Mouse (Mus musculus) midbrain, embryonic 15.5 days (tissue): Measurements from ENCODE around the gene 4933405O20Rik. TPM values are rescaled to one million over a fixed set of nuclear protein-coding genes. Genes with fewer than 3 reads are reported as not detected.
A peak's percentile ranks its signal among the peaks of the same experiment; 100 is the strongest.

Experiments
- ATAC-seq: fragments of 200-750 bp; cut with Nextera tagmentation; replicated peaks from 2 replicates; pipeline ENCODE4 v1.8.0; 2017; ENCODE audit warnings: moderate TSS enrichment
- H3K27ac ChIP-seq: fragments of 300-500 bp; sonication (generic); 2 replicates; pipeline ENCODE4 v1.5.1; 2015; ENCODE audit warnings: mild to moderate bottlenecking, inconsistent platforms
- H3K27me3 ChIP-seq: fragments of 300-500 bp; sonication (generic); replicated peaks from 2 replicates; pipeline ENCODE4 v1.6.1; 2015; ENCODE audit warnings: inconsistent platforms
- H3K36me3 ChIP-seq: fragments of 300-500 bp; sonication (generic); replicated peaks from 2 replicates; pipeline ENCODE4 v1.6.1; 2015; ENCODE audit warnings: inconsistent platforms
- H3K4me1 ChIP-seq: fragments of 300-500 bp; sonication (generic); 2 replicates; pipeline ENCODE4 v1.6.1; 2015; ENCODE audit warnings: inconsistent platforms
- H3K4me2 ChIP-seq: fragments of 300-500 bp; sonication (generic); 2 replicates; pipeline ENCODE4 v1.6.1; 2015; ENCODE audit warnings: inconsistent platforms, mild to moderate bottlenecking, moderate library complexity
- H3K4me3 ChIP-seq: fragments of 300-500 bp; sonication (generic); 2 replicates; pipeline ENCODE4 v1.5.1; 2015; ENCODE audit warnings: mild to moderate bottlenecking, inconsistent platforms
- H3K9ac ChIP-seq: fragments of 300-500 bp; sonication (generic); 2 replicates; pipeline ENCODE4 v1.6.1; 2015; ENCODE audit warnings: mild to moderate bottlenecking, inconsistent platforms
- H3K9me3 ChIP-seq: fragments of 300-500 bp; sonication (generic); 2 replicates; pipeline ENCODE4 v1.6.1; 2016; ENCODE audit warnings: inconsistent platforms
- WGBS: fragments of 180-500 bp; shearing (Covaris S2); methylation state at CpG from one replicate; pipeline ENCODE4 v1.1.7; 2015; ENCODE audit warnings: mixed read lengths; 5-methylcytosine and 5-hydroxymethylcytosine counted together
- polyA plus RNA-seq: library from polyadenylated mRNA; unstranded; fragments of >200 nt; fragmentation: Nextera tagmentation; extraction: Ambion mirVana; gene quantifications from 2 replicates; pipeline ENCODE4 v1.2.1, GENCODE M21; 2015

Gene 4933405O20Rik
- not detected in 2 replicates for polyA plus RNA-seq

GRCm38 (mm10) chr7:50598890-50599289 is at the start of gene 4933405O20Rik:
4933405O20Rik (plus strand) TSS chr7:50599190.
- Histone ChIP-seq H3K9me3 (no peaks in the 10 kb centered on the region), H3K36me3 (no peaks in the 10 kb centered on the region), H3K4me1 (no peaks in the 10 kb centered on the region), H3K4me2 (no peak within 1 kb of the TSS), H3K4me3 (no peak within 1 kb of the TSS), H3K27me3 (no peaks in the 10 kb centered on the region), H3K27ac (no peak within 1 kb of the TSS), H3K9ac (no peak within 1 kb of the TSS)
- WGBS = 81% methylated on average over 3 of the region's 3 CpGs
- no peak for ATAC-seq

DNA sequence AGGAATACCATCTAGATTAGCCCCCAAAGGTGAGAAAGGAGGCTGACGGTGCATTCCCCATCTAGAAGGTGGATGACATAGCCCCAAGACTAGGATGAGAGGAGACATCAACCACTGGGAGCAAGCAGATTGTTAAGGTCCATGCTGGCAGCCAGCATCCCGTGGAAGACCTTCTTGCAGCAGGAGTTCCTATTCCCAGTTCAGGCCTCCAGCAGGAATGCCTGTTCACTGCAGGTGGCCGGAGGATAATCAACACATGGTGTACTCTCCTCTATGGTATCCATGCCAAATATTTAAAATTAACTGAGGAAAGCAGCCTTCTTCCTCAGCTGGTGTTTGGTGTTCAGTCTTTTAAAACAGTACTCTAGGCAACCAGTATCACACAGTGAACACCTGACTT is 49.4 kb upstream of the 4933405O20Rik start:
- ATAC-seq = no peak
- Histone ChIP-seq H3K36me3 (no peaks in the 10 kb centered on the region), H3K9me3 (no peaks in the 10 kb centered on the region), H3K27ac (no peak overlapping the region), H3K4me1 (no peaks in the 10 kb centered on the region), H3K9ac (no peak overlapping the region), H3K27me3 (no peaks in the 10 kb centered on the region), H3K4me3 (no peak overlapping the region), H3K4me2 (no peak overlapping the region)
- WGBS = 78% methylated on average over 3 of the region's 3 CpGs

DNA sequence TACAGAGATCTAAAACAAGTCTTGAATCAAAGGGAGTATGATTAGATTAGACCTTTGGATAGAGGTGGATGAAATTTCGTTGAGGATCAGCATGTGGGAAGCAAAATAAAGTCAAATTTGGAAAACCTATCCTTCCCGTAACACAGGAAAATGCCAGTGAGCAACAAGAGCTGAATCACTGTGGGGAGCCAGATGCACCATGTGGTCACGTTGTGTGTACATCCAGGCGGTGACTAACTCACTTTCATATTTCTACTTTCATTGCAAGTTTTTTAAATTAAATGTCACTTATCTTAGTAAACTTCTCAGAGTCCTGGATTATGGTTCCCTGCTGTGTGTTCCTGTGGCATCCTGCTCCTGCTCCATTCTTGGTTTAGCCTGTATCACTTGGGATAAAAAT is 47.6 kb upstream of the 4933405O20Rik start:
- no peaks in the 10 kb centered on the region for H3K36me3 ChIP-seq
- no peaks in the 10 kb centered on the region for H3K27me3 ChIP-seq
- H3K9ac ChIP-seq = no peak overlapping the region
- H3K4me1 ChIP-seq = no peaks in the 10 kb centered on the region
- 76% methylated on average over 4 of the region's 4 CpGs for WGBS
- no peak overlapping the region for H3K27ac ChIP-seq
- H3K4me2 ChIP-seq = no peak overlapping the region
- H3K9me3 ChIP-seq = no peaks in the 10 kb centered on the region
- no peak overlapping the region for H3K4me3 ChIP-seq
- no peak for ATAC-seq

DNA sequence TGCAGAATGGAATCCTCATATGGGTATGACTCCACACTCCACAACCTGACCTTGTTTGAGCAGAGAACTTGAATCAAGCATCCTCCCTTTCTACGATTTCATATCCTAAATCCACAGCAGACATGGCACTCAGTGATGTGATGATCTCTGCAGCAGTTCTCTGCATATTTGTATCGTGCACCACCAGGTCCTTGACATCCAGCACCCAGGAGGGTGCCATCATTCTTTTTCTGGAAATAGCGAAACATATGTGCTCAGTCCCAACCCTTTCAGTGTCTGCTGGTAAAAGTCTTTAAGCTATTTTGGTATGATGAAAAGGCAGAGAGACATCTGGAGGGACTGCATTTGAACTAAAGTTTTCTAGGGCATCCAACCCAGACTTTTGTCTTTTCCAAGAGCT is 36.3 kb upstream of the 4933405O20Rik start:
- no peak overlapping the region for H3K4me3 ChIP-seq
- H3K27me3 ChIP-seq = no peaks in the 10 kb centered on the region
- no peaks in the 10 kb centered on the region for H3K9me3 ChIP-seq
- H3K27ac ChIP-seq = no peak overlapping the region
- H3K4me2 ChIP-seq = no peak overlapping the region
- H3K36me3 ChIP-seq = no peaks in the 10 kb centered on the region
- WGBS = 82% methylated on average over 3 of the region's 3 CpGs
- H3K9ac ChIP-seq = no peak overlapping the region
- H3K4me1 ChIP-seq = no peaks in the 10 kb centered on the region
- ATAC-seq = no peak

DNA sequence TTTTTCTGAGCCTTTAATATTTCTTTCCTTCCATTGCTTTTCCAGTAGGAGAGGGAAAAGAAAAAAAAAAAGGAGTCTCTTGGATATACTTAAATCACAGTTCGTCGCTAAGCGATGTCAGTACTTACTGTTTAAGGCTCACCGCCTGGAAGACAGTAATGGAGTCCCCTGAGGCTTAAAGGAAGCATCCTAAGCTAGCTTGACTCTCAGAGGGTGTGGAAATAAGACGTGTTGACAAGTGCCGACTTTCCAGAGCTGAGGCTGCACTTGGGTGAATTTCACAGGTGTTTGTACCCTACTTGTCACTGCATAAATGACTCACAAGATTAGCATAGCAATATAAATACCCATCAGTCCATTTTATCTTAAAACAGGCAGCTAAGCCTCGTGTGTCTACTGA is 25.1 kb upstream of the 4933405O20Rik start:
- Histone ChIP-seq H3K4me3 (no peak overlapping the region), H3K36me3 (no peaks in the 10 kb centered on the region), H3K4me2 (no peak overlapping the region), H3K4me1 (no peaks in the 10 kb centered on the region), H3K9me3 (no peaks in the 10 kb centered on the region), H3K27ac (no peak overlapping the region), H3K27me3 (no peaks in the 10 kb centered on the region), H3K9ac (no peak overlapping the region)
- peak; percentile 60; the same call in 1 of the 2 replicates for ATAC-seq
- WGBS = 68% methylated on average over 7 of the region's 7 CpGs

- ATAC-seq = peak; percentile 74; the same call in 1 of the 2 replicates
- Histone ChIP-seq H3K27ac (no peak overlapping the region), H3K36me3 (no peaks in the 10 kb centered on the region), H3K4me3 (no peak overlapping the region), H3K9me3 (no peaks in the 10 kb centered on the region), H3K4me2 (no peak overlapping the region), H3K9ac (no peak overlapping the region), H3K27me3 (no peaks in the 10 kb centered on the region), H3K4me1 (peaks cover 8% of the 10 kb centered on the region; the same call in 1 of the 2 replicates)
- 40% methylated on average over 8 of the region's 8 CpGs for WGBS
Observed at GRCm38 (mm10) chr7:50588642-50589424, 10.2 kb upstream of the 4933405O20Rik start.

DNA sequence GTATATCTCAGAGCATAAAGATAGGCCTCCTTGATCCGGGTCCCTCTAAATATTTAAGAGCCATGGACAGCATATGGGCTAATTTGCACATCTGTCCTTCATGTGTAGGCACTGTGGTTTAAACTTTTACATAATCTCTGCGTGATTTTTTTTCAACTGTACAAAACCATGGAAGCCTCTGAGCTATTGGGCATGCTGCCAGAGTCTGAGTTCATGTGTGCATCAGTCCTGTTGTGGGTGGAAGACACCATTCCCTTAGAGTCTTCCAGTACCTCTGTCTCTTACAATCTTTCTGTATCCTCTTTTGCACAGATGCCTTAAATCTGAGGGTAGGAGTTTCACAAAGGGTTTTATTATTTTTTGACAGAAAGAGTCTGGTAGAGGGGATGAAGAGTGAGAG is 15.1 kb downstream of the 4933405O20Rik start:
- Histone ChIP-seq H3K36me3 (no peaks in the 10 kb centered on the region), H3K4me1 (0 out of 2 replicates have a peak, but pooled peaks cover 3% of the 10 kb centered on the region), H3K4me3 (no peak overlapping the region), H3K4me2 (no peak overlapping the region), H3K27ac (no peak overlapping the region), H3K27me3 (no peaks in the 10 kb centered on the region), H3K9me3 (no peaks in the 10 kb centered on the region), H3K9ac (no peak overlapping the region)
- WGBS = 50% methylated on average over 2 of the region's 2 CpGs
- ATAC-seq = no peak

DNA sequence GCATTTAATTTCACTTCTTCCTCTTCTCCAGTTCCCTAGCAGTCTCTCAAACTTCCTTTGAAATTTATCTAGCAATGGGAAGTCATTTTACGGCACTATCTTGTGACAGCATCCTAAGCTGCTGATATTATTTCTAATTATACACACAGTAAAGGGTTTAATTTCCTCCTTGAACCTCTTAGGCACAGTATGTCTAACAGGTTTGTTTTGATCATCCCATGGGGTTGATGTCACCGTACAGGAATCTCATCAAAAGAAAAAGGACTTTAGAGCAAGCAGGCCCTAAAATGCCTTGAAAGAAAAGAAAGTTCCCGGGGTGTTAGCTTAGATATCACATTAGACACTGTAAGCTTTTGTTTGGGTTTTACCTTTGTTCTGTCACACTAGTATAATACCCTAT is 30.2 kb downstream of the 4933405O20Rik start:
- no peak overlapping the region for H3K4me2 ChIP-seq
- no peaks in the 10 kb centered on the region for H3K36me3 ChIP-seq
- H3K9ac ChIP-seq = no peak overlapping the region
- no peaks in the 10 kb centered on the region for H3K27me3 ChIP-seq
- H3K4me3 ChIP-seq = no peak overlapping the region
- H3K9me3 ChIP-seq = no peaks in the 10 kb centered on the region
- H3K4me1 ChIP-seq = no peaks in the 10 kb centered on the region
- 50% methylated on average over 3 of the region's 3 CpGs for WGBS
- H3K27ac ChIP-seq = no peak overlapping the region
- no peak for ATAC-seq

DNA sequence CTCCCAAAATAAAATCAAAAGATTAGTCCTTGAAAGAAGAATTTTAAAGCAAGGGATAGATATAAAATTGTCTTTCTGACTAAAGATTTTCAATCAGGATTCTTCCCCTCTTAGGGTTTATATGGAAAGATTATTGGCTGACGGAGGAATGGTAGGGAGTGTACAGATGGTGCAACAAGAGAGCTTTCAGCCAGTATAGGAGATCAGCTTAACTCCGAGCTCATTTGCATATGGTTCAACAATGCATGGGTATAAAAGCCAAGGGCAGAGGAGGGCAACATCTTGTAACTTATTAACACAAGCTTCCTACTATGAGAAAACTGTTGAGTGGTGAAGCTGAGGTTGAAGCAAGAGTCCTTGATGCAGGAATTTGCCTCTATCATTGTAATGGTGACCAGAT is 34.2 kb downstream of the 4933405O20Rik start:
- no peaks in the 10 kb centered on the region for H3K36me3 ChIP-seq
- H3K4me3 ChIP-seq = no peak overlapping the region
- 45% methylated on average over 2 of the region's 2 CpGs for WGBS
- H3K9me3 ChIP-seq = no peaks in the 10 kb centered on the region
- H3K4me2 ChIP-seq = no peak overlapping the region
- H3K4me1 ChIP-seq = no peaks in the 10 kb centered on the region
- no peak overlapping the region for H3K9ac ChIP-seq
- no peak overlapping the region for H3K27ac ChIP-seq
- no peak for ATAC-seq
- H3K27me3 ChIP-seq = no peaks in the 10 kb centered on the region
